Mouse (Mus musculus) kidney, embryonic 15.5 days (tissue): ENCODE measurements at regions not wholly inside any gene's neighbourhood (a gene's known extent, or its start where the extent isn't known, plus 50 kb on each side); places are given as distances from the start of the nearest gene placed in this dataset.
"Not testable (repeated sequence)": the region's sequence is repeated elsewhere in the genome, so short reads cannot be mapped to it uniquely, and the experiment has no call there.

ENCODE experiments used
- ATAC-seq: fragments of 200-750 bp; cut with Nextera tagmentation; replicated peaks from 2 replicates; pipeline ENCODE4 v1.8.0; 2017; ENCODE audit warnings: moderate TSS enrichment; ENCODE audit not compliant: low FRiP score
- H3K27ac ChIP-seq: fragments of 300-500 bp; sonication (generic); 2 replicates; pipeline ENCODE4 v1.5.1; 2015; ENCODE audit warnings: mild to moderate bottlenecking, inconsistent platforms
- H3K27me3 ChIP-seq: fragments of 300-500 bp; sonication (generic); 2 replicates; pipeline ENCODE4 v1.6.1; 2015; ENCODE audit warnings: inconsistent platforms
- H3K36me3 ChIP-seq: fragments of 300-500 bp; sonication (generic); 2 replicates; pipeline ENCODE4 v1.6.1; 2015; ENCODE audit warnings: inconsistent platforms
- H3K4me1 ChIP-seq: fragments of 300-500 bp; sonication (generic); 2 replicates; pipeline ENCODE4 v1.6.1; 2015; ENCODE audit warnings: inconsistent platforms
- H3K4me2 ChIP-seq: fragments of 300-500 bp; sonication (generic); 2 replicates; pipeline ENCODE4 v1.6.1; 2015; ENCODE audit warnings: moderate library complexity, mild to moderate bottlenecking, inconsistent platforms
- H3K4me3 ChIP-seq: fragments of 300-500 bp; sonication (generic); replicated peaks from 2 replicates; pipeline ENCODE4 v1.5.1; 2015; ENCODE audit warnings: mild to moderate bottlenecking, inconsistent platforms
- H3K9ac ChIP-seq: fragments of 300-500 bp; sonication (generic); 2 replicates; pipeline ENCODE4 v1.6.1; 2015; ENCODE audit warnings: mild to moderate bottlenecking, inconsistent platforms
- H3K9me3 ChIP-seq: fragments of 300-500 bp; sonication (generic); replicated peaks from 2 replicates; pipeline ENCODE4 v1.6.1; 2016; ENCODE audit warnings: inconsistent platforms
- WGBS: fragments of 180-500 bp; shearing (Covaris S2); methylation state at CpG from one replicate; pipeline ENCODE4 v1.1.7; 2015; ENCODE audit warnings: mixed read lengths; 5-methylcytosine and 5-hydroxymethylcytosine counted together

- not testable (repeated sequence) for H3K4me1 ChIP-seq, H3K9me3 ChIP-seq, H3K4me3 ChIP-seq, H3K4me2 ChIP-seq, H3K27me3 ChIP-seq, H3K36me3 ChIP-seq, H3K27ac ChIP-seq, H3K9ac ChIP-seq
- peak; percentile 29; the same call in 1 of the 2 replicates for ATAC-seq
- WGBS = 86% methylated on average over 15 of the region's 15 CpGs
These were observed 65.4 kb upstream of the B3galnt2 start for GRCm38 (mm10) chr13:13888847-13889246.

GRCm38 (mm10) chr13:13889297-13890120, 64.8 kb upstream of the B3galnt2 start:
- Histone ChIP-seq H3K4me1 (no peaks in the 10 kb centered on the region), H3K4me3 (peak overlapping the region; percentile 53), H3K27ac (no peak overlapping the region), H3K9me3 (0 out of 2 replicates have a peak, but pooled peaks cover 4% of the 10 kb centered on the region), H3K27me3 (no peaks in the 10 kb centered on the region), H3K4me2 (peak overlapping the region; percentile 60), H3K36me3 (no peaks in the 10 kb centered on the region), H3K9ac (no peak overlapping the region)
- 21% methylated on average over 17 of the region's 17 CpGs for WGBS
- ATAC-seq = peak; percentile 94

DNA sequence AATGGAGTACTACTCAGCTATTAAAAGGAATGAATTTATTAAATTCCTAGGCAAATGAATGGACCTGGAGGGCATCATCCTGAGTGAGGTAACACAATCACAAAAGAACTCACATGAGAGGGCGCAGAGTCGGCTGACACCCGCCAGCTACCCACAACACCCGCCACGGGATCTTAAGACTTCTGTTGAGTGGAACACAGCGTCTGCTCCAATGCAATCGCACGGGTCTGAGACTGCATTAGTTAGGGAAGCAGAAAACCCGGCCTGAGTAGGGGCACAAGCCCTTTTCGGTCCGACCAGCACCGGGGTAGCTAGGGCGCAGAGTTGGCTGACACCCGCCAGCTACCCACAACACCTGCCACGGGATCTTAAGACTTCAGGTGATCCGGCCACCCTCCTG, 52.1 kb upstream of the B3galnt2 start:
- not testable (repeated sequence) for H3K36me3 ChIP-seq, H3K27me3 ChIP-seq, H3K27ac ChIP-seq, H3K4me1 ChIP-seq, H3K4me3 ChIP-seq, ATAC-seq, H3K9ac ChIP-seq, H3K9me3 ChIP-seq, H3K4me2 ChIP-seq
- 96% methylated on average over 16 of the region's 16 CpGs for WGBS
